Mouse (Mus musculus) liver, embryonic 13.5 days (tissue): Measurements from ENCODE around the gene Tmeff1. TPM values are rescaled to one million over a fixed set of nuclear protein-coding genes. Genes with fewer than 3 reads are reported as not detected.

ENCODE experiments used
- ATAC-seq: fragments of 200-750 bp; cut with Nextera tagmentation; 2 replicates; pipeline ENCODE4 v1.8.0; 2017; ENCODE audit warnings: low read depth, mild to moderate bottlenecking, moderate number of reproducible peaks, moderate library complexity
- DNase-seq: peaks from one replicate; pipeline ENCODE4 v3.0.0; 2022
- H3K27ac ChIP-seq: fragments of 300-500 bp; sonication (generic); 2 replicates; pipeline ENCODE4 v1.5.1; 2015; ENCODE audit warnings: moderate library complexity, mild to moderate bottlenecking, inconsistent platforms
- H3K27me3 ChIP-seq: fragments of 300-500 bp; sonication (generic); 2 replicates; pipeline ENCODE4 v1.6.1; 2015; ENCODE audit warnings: mild to moderate bottlenecking, inconsistent platforms
- H3K36me3 ChIP-seq: fragments of 300-500 bp; sonication (generic); 2 replicates; pipeline ENCODE4 v1.6.1; 2015; ENCODE audit warnings: mild to moderate bottlenecking, inconsistent platforms
- H3K4me1 ChIP-seq: fragments of 300-500 bp; sonication (generic); replicated peaks from 2 replicates; pipeline ENCODE4 v1.6.1; 2015; ENCODE audit warnings: inconsistent platforms
- H3K4me2 ChIP-seq: fragments of 300-500 bp; sonication (generic); 2 replicates; pipeline ENCODE4 v1.6.1; 2015; ENCODE audit warnings: inconsistent platforms, mild to moderate bottlenecking, moderate library complexity
- H3K4me3 ChIP-seq: fragments of 300-500 bp; sonication (generic); replicated peaks from 2 replicates; pipeline ENCODE4 v1.5.1; 2015; ENCODE audit warnings: mild to moderate bottlenecking, inconsistent platforms
- H3K9ac ChIP-seq: fragments of 300-500 bp; sonication (generic); 2 replicates; pipeline ENCODE4 v1.6.1; 2015; ENCODE audit warnings: mild to moderate bottlenecking, inconsistent platforms
- H3K9me3 ChIP-seq: fragments of 300-500 bp; sonication (generic); replicated peaks from 2 replicates; pipeline ENCODE4 v1.6.1; 2016; ENCODE audit warnings: inconsistent platforms
- WGBS: fragments of 180-500 bp; shearing (Covaris S2); methylation state at CpG from one replicate; pipeline ENCODE4 v1.1.7; 2015; ENCODE audit not compliant: insufficient replicate concordance; 5-methylcytosine and 5-hydroxymethylcytosine counted together
- polyA plus RNA-seq: library from polyadenylated mRNA; unstranded; fragments of >200 nt; fragmentation: Nextera tagmentation; extraction: Ambion mirVana; gene quantifications from 2 replicates; pipeline ENCODE4 v1.2.1, GENCODE M21; 2015

Gene Tmeff1
- polyA plus RNA-seq, 1 experiment from 2014 or later: 2.6 TPM

DNA sequence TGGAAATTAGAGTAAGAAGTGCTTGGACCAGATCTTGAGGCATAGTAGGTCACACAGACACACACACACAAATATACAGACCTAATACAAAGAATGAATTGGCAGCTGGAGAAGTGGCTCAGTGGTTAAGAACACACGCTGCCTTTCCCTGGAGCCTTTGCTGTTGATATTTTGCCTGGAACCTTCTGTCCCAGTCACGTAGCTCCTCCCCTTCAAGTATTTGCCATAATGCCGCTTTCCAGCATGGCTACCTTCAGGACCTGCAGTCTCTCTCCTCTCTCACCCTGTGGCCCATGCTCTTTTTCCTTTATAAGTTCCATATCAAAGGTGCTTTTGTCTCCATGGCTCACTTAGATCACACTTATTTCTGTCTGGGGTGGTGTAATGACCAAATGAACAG is 6.4 kb downstream of the Tmeff1 start:
- Histone ChIP-seq H3K36me3 (no peaks in the 10 kb centered on the region), H3K9me3 (no peaks in the 10 kb centered on the region), H3K9ac (no peak overlapping the region), H3K4me2 (no peak overlapping the region), H3K27me3 (peaks cover 2% of the 10 kb centered on the region), H3K4me1 (0 out of 2 replicates have a peak, but pooled peaks cover 2% of the 10 kb centered on the region), H3K4me3 (no peak overlapping the region), H3K27ac (no peak overlapping the region)
- ATAC-seq: no peak
- 69% methylated on average over 3 of the region's 3 CpGs for WGBS
- DNase-seq: no peak

DNA sequence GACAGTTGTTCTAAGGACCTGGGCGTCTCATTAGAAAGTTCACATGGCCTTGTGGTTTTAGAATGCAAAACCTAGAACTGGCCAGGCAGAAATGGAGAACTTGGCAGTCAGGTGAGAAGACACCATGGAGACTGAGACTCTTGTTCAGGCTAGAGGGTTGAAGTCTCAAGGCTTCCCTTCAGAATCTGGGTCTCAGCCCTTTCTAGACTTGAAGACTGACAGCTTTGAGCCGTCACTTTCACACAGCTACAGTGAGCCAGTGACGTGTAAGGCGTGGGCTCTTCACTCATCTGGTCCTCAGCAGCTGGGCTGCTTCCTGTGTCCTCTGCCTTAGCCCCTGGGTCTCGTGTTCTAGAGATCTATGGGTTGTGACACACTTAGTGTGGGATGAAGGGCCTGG is 7.4 kb downstream of the Tmeff1 start:
- no peak overlapping the region for H3K27ac ChIP-seq
- DNase-seq: no peak

DNA sequence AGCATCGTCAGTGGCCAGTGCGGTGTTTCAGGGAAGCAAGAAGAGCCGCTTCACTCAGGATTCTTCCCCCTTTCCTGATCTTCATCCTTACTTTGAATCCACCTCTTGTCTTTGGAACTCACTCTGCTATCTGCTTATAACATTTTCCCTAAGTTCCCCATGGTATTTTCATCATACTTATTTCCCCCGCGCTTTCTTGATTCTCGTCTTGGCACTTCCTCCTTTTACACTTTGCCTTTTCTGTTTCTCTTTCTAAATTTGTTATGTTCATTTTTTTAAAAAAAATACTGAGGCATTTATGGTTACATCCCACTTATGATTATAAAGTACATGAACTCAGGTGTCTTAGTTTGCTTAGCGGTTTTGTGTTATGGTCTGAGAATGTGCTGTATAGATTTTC is 7.9 kb downstream of the Tmeff1 start:
- H3K4me2 ChIP-seq: no peak overlapping the region
- ATAC-seq (no peak), DNase-seq (no peak)
- H3K4me3 ChIP-seq: no peak overlapping the region
- no peak overlapping the region for H3K9ac ChIP-seq
- H3K27ac ChIP-seq: no peak overlapping the region
- no peaks in the 10 kb centered on the region for H3K36me3 ChIP-seq
- no peaks in the 10 kb centered on the region for H3K4me1 ChIP-seq
- no peaks in the 10 kb centered on the region for H3K27me3 ChIP-seq
- WGBS: 68% methylated on average over 7 of the region's 7 CpGs
- no peaks in the 10 kb centered on the region for H3K9me3 ChIP-seq

More for the DNA sequence above, 7.4 kb downstream of the Tmeff1 start:
- H3K4me1 ChIP-seq: no peaks in the 10 kb centered on the region
- no peak overlapping the region for H3K9ac ChIP-seq
- no peak for ATAC-seq
- H3K4me3 ChIP-seq: no peak overlapping the region
- no peaks in the 10 kb centered on the region for H3K27me3 ChIP-seq
- WGBS: 31% methylated on average over 5 of the region's 5 CpGs
- H3K4me2 ChIP-seq: no peak overlapping the region
- H3K36me3 ChIP-seq: no peaks in the 10 kb centered on the region
- no peaks in the 10 kb centered on the region for H3K9me3 ChIP-seq

DNA sequence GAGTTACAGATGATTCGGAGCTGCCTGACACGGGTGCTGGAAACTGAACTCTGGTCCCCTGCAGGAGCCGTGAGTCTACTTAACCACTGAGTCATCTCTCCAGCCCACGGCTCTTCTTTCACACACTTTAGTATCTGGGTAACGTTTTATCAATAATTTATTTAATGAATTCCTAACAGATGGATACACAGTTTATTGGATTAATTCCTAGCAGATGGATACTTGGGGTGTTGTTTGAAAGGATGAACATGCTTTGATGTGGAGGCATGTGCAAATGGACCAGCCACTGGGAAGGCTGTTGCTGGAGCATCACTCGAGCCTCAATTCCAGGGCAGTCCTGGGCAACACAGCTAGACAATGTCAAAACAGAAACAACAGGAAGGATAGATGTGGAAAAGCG is 11.1 kb downstream of the Tmeff1 start:
- WGBS: 73% methylated on average over 7 of the region's 7 CpGs
- H3K4me2 ChIP-seq: no peak overlapping the region
- no peak overlapping the region for H3K4me3 ChIP-seq
- H3K27ac ChIP-seq: no peak overlapping the region
- ATAC-seq: no peak
- H3K9ac ChIP-seq: no peak overlapping the region
- no peaks in the 10 kb centered on the region for H3K27me3 ChIP-seq
- no peaks in the 10 kb centered on the region for H3K4me1 ChIP-seq
- no peaks in the 10 kb centered on the region for H3K36me3 ChIP-seq
- no peaks in the 10 kb centered on the region for H3K9me3 ChIP-seq
- no peak for DNase-seq

DNA sequence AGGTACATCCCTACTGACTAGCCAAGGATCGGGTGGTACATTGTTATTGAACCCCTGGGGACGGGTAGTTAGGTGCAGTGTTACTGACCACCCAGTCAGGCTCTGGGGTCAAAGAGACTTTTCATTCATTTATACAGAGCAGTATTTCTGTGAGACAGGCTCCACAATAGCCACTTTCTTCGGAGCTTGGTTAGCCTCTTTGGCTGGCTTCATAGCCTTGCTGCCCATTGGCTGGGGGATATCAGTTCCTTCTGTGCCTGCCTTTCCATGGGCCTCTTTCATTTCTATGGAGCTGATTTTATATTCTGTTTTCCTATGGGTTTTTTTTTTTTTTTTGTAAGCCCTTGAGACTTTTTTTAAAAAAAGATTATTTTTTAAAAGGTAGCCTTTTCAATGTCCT is 20.7 kb downstream of the Tmeff1 start:
- H3K27me3 ChIP-seq: no peaks in the 10 kb centered on the region
- no peaks in the 10 kb centered on the region for H3K4me1 ChIP-seq
- no peak for DNase-seq
- 75% methylated on average over 3 of the region's 3 CpGs for WGBS
- H3K27ac ChIP-seq: no peak overlapping the region
- no peaks in the 10 kb centered on the region for H3K36me3 ChIP-seq
- H3K4me2 ChIP-seq: no peak overlapping the region
- H3K9me3 ChIP-seq: no peaks in the 10 kb centered on the region
- no peak overlapping the region for H3K9ac ChIP-seq
- no peak for ATAC-seq
- no peak overlapping the region for H3K4me3 ChIP-seq

DNA sequence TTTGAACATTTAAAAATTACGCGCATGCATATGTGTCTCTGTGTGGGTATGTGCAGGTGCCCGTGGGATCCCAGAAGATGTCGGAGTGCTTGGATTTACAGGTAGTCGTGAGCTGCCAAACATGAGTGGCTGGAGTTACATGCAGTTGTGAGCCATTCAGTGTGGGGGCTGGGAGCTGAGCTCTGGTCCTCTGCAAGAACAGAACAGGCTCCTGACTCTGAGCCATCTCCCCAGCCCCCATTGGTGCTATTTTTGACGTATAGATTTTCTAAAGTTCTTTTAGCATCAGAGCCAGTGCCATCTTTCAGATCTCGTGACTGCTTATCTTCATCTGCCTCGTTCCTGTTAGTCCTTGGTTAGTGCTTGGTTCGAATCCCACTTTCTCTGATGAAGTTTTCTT is 24.5 kb downstream of the Tmeff1 start:
- ATAC-seq (no peak), DNase-seq (no peak)
- Histone ChIP-seq H3K9ac (no peak overlapping the region), H3K4me2 (no peak overlapping the region), H3K36me3 (no peaks in the 10 kb centered on the region), H3K27ac (no peak overlapping the region), H3K4me3 (no peak overlapping the region), H3K27me3 (no peaks in the 10 kb centered on the region), H3K4me1 (no peaks in the 10 kb centered on the region), H3K9me3 (no peaks in the 10 kb centered on the region)
- WGBS: 76% methylated on average over 9 of the region's 9 CpGs

DNA sequence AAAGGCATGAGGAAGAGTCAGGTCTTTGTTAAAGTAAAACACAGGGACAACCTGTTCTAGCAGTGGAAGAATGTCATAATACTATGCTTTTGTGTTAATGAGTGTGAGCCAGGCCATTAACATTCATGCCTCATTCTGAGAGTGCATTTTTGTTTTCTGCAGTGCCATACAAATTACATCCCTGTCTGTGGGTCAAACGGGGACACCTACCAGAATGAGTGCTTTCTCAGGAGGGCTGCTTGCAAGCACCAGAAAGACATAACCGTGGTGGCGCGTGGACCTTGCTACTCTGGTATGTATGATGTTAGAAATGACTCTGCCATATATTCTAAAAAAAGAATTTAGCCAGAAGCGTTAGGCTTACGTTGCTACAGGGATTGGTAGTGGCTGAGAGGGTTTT is 25.3 kb downstream of the Tmeff1 start:
- Histone ChIP-seq H3K27ac (no peak overlapping the region), H3K36me3 (no peaks in the 10 kb centered on the region), H3K4me3 (no peak overlapping the region), H3K9ac (no peak overlapping the region), H3K4me1 (no peaks in the 10 kb centered on the region), H3K4me2 (no peak overlapping the region), H3K9me3 (no peaks in the 10 kb centered on the region), H3K27me3 (no peaks in the 10 kb centered on the region)
- ATAC-seq (no peak), DNase-seq (no peak)
- 79% methylated on average over 6 of the region's 6 CpGs for WGBS

DNA sequence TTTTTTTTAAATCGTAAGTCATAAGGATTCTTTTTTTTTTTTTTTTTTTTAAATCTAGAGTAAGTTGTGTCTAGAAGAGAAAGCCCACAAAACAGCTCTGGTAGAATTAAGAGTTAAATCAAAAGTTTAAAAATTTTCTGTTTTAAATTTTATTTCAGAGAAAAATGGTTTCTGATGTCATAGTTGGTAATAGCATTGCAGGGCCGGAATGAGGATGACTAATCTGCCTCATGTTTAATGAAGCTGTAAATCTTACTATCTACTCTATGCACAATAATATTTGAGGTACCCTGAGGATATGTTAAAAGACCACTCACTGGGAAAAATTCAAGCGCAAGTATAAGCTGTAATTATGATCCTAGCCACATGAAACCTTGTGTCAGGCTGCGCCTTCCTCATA is 30.5 kb downstream of the Tmeff1 start:
- 80% methylated on average over 4 of the region's 4 CpGs for WGBS
- Histone ChIP-seq H3K4me3 (no peak overlapping the region), H3K4me1 (no peaks in the 10 kb centered on the region), H3K9ac (no peak overlapping the region), H3K27me3 (no peaks in the 10 kb centered on the region), H3K36me3 (no peaks in the 10 kb centered on the region), H3K27ac (no peak overlapping the region), H3K9me3 (no peaks in the 10 kb centered on the region), H3K4me2 (no peak overlapping the region)
- ATAC-seq (no peak), DNase-seq (no peak)

DNA sequence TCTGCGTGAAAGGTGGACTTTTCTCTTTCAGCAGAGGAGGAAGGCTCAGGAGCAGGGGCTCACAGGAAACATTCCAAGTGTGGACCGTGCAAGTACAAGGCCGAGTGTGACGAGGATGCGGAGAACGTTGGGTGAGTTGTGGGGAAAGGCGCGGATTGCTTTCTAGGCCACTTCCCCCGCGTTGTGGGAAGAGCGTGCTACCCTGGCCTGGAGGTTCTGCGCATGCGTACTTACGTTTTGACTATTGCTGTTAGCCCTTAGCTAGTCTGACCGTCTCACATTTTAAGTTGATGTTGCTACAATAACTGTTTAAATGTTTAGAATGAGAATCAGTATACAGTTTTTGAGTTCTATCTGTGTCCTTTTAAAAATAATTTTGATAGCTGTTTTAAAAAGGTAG is 32.2 kb downstream of the Tmeff1 start:
- H3K9me3 ChIP-seq: no peaks in the 10 kb centered on the region
- no peaks in the 10 kb centered on the region for H3K27me3 ChIP-seq
- H3K27ac ChIP-seq: no peak overlapping the region
- ATAC-seq (no peak), DNase-seq (no peak)
- H3K4me3 ChIP-seq: no peak overlapping the region
- 91% methylated on average over 15 of the region's 15 CpGs for WGBS
- H3K4me1 ChIP-seq: no peaks in the 10 kb centered on the region
- no peaks in the 10 kb centered on the region for H3K36me3 ChIP-seq
- H3K4me2 ChIP-seq: no peak overlapping the region
- H3K9ac ChIP-seq: no peak overlapping the region

DNA sequence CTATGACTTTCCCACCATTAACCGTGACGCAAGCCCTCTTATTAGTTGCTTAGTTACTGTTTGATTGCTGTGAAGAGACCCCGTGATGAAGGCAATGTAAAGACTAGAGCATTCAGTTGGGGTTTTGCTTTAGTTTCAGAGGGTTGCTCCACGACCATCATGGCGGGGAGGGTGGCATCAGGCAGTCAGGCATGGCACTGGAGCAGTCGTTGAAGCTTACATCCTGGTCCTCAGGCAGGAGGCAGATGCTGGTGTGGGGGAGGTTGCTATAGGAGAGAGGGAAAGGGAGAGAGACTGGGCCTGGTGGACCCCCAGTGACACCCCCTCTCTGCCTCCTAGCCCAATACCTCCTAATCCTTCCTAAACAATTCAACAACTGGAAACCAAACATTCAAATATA is 35.1 kb downstream of the Tmeff1 start:
- ATAC-seq (no peak), DNase-seq (no peak)
- Histone ChIP-seq H3K27me3 (no peaks in the 10 kb centered on the region), H3K27ac (no peak overlapping the region), H3K4me3 (no peak overlapping the region), H3K4me2 (no peak overlapping the region), H3K4me1 (no peaks in the 10 kb centered on the region), H3K36me3 (no peaks in the 10 kb centered on the region), H3K9ac (no peak overlapping the region), H3K9me3 (no peaks in the 10 kb centered on the region)
- 75% methylated on average over 6 of the region's 6 CpGs for WGBS

DNA sequence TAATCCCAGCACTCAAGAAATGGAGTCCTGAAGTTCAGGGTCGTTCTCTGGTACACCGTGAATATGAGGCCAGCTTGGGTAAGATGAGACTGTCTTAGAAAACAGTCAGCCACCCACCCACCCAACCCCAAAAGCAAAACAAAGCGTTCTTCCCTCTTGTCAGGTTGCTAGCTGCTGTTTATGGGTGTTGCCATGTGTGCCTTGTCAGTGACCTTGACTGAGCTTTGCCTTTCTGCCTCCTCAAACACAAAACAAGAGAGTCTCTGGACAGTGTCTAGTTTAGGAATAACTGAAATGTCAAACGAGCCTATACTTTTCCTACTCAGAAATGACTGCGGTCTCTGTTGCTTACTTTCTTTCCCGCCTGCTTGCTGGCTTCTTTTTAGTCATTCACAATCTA is 37.3 kb downstream of the Tmeff1 start:
- Histone ChIP-seq H3K4me2 (no peak overlapping the region), H3K27me3 (no peaks in the 10 kb centered on the region), H3K9ac (no peak overlapping the region), H3K27ac (no peak overlapping the region), H3K36me3 (no peaks in the 10 kb centered on the region), H3K4me1 (no peaks in the 10 kb centered on the region), H3K4me3 (no peak overlapping the region), H3K9me3 (no peaks in the 10 kb centered on the region)
- DNase-seq (no peak), ATAC-seq (no peak)
- WGBS: 77% methylated on average over 6 of the region's 6 CpGs

DNA sequence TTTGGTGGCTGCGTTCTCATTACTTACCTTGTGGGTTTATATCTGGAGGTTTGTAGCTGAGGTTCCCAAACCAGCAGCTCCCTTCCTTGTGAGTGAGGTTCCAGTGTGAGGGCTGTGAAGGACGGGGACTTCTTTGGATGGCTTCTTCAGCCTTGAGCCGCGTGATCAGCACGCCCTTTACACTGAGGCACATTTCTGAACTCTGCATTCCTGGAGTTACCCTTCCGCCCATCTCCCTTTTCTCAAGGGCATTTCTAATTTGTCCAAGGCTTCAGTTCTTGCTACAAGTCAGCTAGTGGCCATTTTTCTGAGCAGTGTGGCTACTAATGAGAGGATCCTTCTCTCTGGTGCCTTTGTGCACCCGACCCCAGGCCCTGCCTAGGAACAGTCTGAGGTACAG is 38.0 kb downstream of the Tmeff1 start:
- ATAC-seq: no peak
- 85% methylated on average over 7 of the region's 7 CpGs for WGBS

DNA sequence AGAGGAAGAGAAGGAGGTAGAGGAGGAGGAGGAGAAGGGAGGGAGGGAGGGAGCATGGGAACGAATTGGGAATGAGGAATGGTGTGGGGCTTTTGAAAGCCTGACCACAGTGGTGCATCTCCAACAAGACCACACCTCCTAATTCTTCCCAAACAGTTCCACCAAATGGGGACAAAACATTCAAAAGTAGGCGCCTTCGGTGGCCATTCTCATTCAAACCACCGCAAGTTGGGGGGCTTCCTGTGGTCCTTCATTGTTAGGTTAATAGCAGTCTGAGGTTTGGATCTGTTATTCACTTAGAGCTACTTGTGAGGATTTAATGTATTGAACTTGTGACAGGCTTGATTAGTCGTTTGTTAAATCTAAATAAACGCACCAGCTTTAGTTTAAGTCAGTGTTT is 40.0 kb downstream of the Tmeff1 start:
- Histone ChIP-seq H3K27me3 (no peaks in the 10 kb centered on the region), H3K36me3 (no peaks in the 10 kb centered on the region), H3K4me2 (no peak overlapping the region), H3K9me3 (no peaks in the 10 kb centered on the region), H3K27ac (no peak overlapping the region), H3K4me3 (no peak overlapping the region), H3K9ac (no peak overlapping the region), H3K4me1 (no peaks in the 10 kb centered on the region)
- no peak for ATAC-seq
- WGBS: 72% methylated on average over 6 of the region's 6 CpGs
- DNase-seq: no peak

More for the DNA sequence above, 38.0 kb downstream of the Tmeff1 start:
- no peaks in the 10 kb centered on the region for H3K4me1 ChIP-seq
- no peak overlapping the region for H3K4me3 ChIP-seq
- no peak overlapping the region for H3K9ac ChIP-seq
- no peaks in the 10 kb centered on the region for H3K27me3 ChIP-seq
- no peaks in the 10 kb centered on the region for H3K9me3 ChIP-seq
- H3K36me3 ChIP-seq: no peaks in the 10 kb centered on the region
- DNase-seq: no peak
- H3K4me2 ChIP-seq: no peak overlapping the region
- H3K27ac ChIP-seq: no peak overlapping the region
